Mouse (Mus musculus) thymus, adult 2 months (tissue): ENCODE measurements around the gene Gm37240. TPM values are rescaled to one million over a fixed set of nuclear protein-coding genes. Genes with fewer than 3 reads are reported as not detected.

Experiments used
- DNase-seq: peaks from one replicate; pipeline ENCODE4 v3.0.0; 2021
- H3K27ac ChIP-seq: fragments of 200-500 bp; 2 replicates; pipeline ENCODE4 v1.5.1; 2012; ENCODE audit warnings: low read length, control low read depth; ENCODE audit not compliant: control insufficient read depth, insufficient read depth
- H3K27me3 ChIP-seq: fragments of 200-500 bp; 2 replicates; pipeline ENCODE4 v1.6.1; 2012; ENCODE audit warnings: mild to moderate bottlenecking, low read length, moderate library complexity, mixed read lengths; ENCODE audit not compliant: control insufficient read depth, insufficient read depth
- H3K36me3 ChIP-seq: fragments of 200-500 bp; 2 replicates; pipeline ENCODE4 v1.6.1; 2012; ENCODE audit warnings: mild to moderate bottlenecking, low read length, moderate library complexity; ENCODE audit not compliant: control insufficient read depth, insufficient read depth
- H3K4me1 ChIP-seq: fragments of 200-500 bp; replicated peaks from 2 replicates; pipeline ENCODE4 v1.6.1; 2012; ENCODE audit warnings: low read length; ENCODE audit not compliant: control insufficient read depth, insufficient read depth
- H3K4me3 ChIP-seq: fragments of 200-500 bp; 2 replicates; pipeline ENCODE4 v1.5.1; 2012; ENCODE audit warnings: mild to moderate bottlenecking, low read length, control low read depth, moderate library complexity; ENCODE audit not compliant: control insufficient read depth, insufficient read depth
- CTCF ChIP-seq: fragments of 200-500 bp; IDR thresholded peaks from 2 replicates; pipeline ENCODE4 v1.5.1; 2012; ENCODE audit warnings: mild to moderate bottlenecking, control low read depth, low read length, moderate library complexity, borderline replicate concordance; ENCODE audit not compliant: control insufficient read depth, poor library complexity, insufficient read depth; ENCODE audit errors: extremely low read depth
- POLR2A ChIP-seq: fragments of 200-500 bp; IDR thresholded peaks from 2 replicates; pipeline ENCODE4 v1.6.1; 2012; ENCODE audit warnings: mild to moderate bottlenecking, low read length, control low read depth, moderate library complexity; ENCODE audit not compliant: control insufficient read depth, poor library complexity, insufficient read depth; ENCODE audit errors: extremely low read depth
- WGBS: fragments of 180-500 bp; shearing (Covaris S2); methylation state at CpG from one replicate; pipeline ENCODE4 v1.1.7; 2018; 5-methylcytosine and 5-hydroxymethylcytosine counted together
- polyA plus RNA-seq: library from polyadenylated mRNA; depleted of rRNA; stranded (reverse); fragments of >200 nt; gene quantifications from 2 replicates; pipeline ENCODE4 v1.2.3, GENCODE M21; 2012

Gene Gm37240
- polyA plus RNA-seq, 1 experiment = 7.0 TPM

- 49% methylated on average over 2 of the region's 2 CpGs for WGBS
- H3K4me3 ChIP-seq = no peak overlapping the region
These were observed 951.1 kb downstream of the Gm37240 start for GRCm38 (mm10) chr3:84936252-84936651.

GRCm38 (mm10) chr3:84935729-84936128 lies 951.6 kb downstream of the Gm37240 start:
- H3K27ac ChIP-seq = no peak overlapping the region
- no peak for DNase-seq
- no peaks in the 10 kb centered on the region for H3K4me1 ChIP-seq
- no peak overlapping the region for H3K4me3 ChIP-seq
- H3K27me3 ChIP-seq = no peaks in the 10 kb centered on the region
- WGBS = 96% methylated on average over 1 of the region's 1 CpGs
- H3K36me3 ChIP-seq = no peaks in the 10 kb centered on the region
- TF ChIP-seq CTCF = no peak
- TF ChIP-seq POLR2A = no peak

More at GRCm38 (mm10) chr3:84936252-84936651, 951.1 kb downstream of the Gm37240 start:
- no peaks in the 10 kb centered on the region for H3K36me3 ChIP-seq
- H3K27ac ChIP-seq = no peak overlapping the region
- no peaks in the 10 kb centered on the region for H3K27me3 ChIP-seq
- H3K4me1 ChIP-seq = no peaks in the 10 kb centered on the region
- DNase-seq = no peak
- TF ChIP-seq POLR2A (no peak), CTCF (no peak)

DNA sequence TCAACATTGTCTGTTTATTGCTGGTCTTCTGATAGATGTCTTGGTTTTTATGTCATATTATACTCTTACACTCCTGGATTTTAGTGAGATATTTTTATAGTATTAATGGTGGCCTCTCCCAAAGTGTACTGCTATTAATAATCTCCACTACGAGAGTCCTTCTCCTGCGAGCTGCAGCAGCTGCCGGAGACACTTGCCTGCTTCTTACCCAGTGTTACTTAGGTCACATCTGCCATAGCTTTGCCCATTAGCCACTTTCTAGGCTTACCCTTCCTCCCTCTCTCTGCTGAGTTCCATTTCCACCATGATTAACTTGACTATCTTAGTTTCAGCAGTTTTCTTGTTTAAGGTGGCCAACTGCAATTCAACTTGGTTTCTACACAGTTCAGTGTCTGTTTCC lies 956.6 kb downstream of the Gm37240 start:
- Histone ChIP-seq H3K36me3 (no peaks in the 10 kb centered on the region), H3K27me3 (no peaks in the 10 kb centered on the region), H3K27ac (no peak overlapping the region), H3K4me1 (no peaks in the 10 kb centered on the region), H3K4me3 (no peak overlapping the region)
- WGBS = 97% methylated on average over 3 of the region's 3 CpGs
- TF ChIP-seq CTCF (no peak), POLR2A (no peak)
- no peak for DNase-seq

DNA sequence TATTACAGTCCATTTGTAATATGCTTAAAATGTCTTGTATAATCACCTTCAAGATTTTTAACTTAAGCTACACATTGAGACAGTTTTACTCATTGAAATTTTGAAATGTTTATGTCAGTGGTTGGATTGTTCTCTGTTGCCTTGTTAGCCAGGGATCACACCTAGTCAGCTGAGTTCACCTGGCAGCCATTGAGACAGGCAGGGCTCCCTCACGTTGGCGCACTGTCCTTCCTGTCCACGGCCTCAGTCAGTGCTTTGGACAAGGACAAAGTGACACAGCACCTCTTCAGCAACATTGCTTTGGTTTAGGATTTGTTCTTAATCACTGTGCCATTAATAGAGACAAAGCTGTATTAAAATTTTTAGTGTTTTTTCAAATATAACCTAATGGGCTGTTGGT lies 958.1 kb downstream of the Gm37240 start:
- no peaks in the 10 kb centered on the region for H3K27me3 ChIP-seq
- H3K36me3 ChIP-seq = no peaks in the 10 kb centered on the region
- no peak overlapping the region for H3K27ac ChIP-seq
- 93% methylated on average over 3 of the region's 3 CpGs for WGBS
- no peaks in the 10 kb centered on the region for H3K4me1 ChIP-seq
- no peak overlapping the region for H3K4me3 ChIP-seq
- no peak for DNase-seq
- TF ChIP-seq POLR2A (no peak), CTCF (no peak)

DNA sequence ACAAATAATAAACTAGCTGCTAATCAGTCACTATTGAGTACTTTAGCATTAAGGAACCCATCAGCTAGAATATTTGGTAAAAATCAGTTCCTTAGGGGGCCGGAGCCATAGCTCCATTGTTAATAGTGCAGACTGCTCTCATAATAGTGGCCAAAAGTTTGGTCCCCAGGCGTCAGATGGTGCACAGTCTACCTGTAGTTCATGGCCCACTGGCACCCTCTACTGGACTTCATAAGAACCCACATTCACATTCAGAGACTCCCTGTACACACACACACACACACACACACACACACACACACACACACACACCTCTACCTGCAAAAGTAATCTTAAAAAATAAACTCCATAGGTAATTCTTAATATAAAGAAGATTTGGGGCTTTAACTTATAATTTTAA lies 959.4 kb downstream of the Gm37240 start:
- Histone ChIP-seq H3K27ac (no peak overlapping the region), H3K4me1 (no peaks in the 10 kb centered on the region), H3K36me3 (no peaks in the 10 kb centered on the region), H3K27me3 (no peaks in the 10 kb centered on the region), H3K4me3 (no peak overlapping the region)
- 97% methylated on average over 2 of the region's 2 CpGs for whole genome bisulfite sequencing
- TF ChIP-seq CTCF (no peak), POLR2A (no peak)
- DNase-seq = no peak

DNA sequence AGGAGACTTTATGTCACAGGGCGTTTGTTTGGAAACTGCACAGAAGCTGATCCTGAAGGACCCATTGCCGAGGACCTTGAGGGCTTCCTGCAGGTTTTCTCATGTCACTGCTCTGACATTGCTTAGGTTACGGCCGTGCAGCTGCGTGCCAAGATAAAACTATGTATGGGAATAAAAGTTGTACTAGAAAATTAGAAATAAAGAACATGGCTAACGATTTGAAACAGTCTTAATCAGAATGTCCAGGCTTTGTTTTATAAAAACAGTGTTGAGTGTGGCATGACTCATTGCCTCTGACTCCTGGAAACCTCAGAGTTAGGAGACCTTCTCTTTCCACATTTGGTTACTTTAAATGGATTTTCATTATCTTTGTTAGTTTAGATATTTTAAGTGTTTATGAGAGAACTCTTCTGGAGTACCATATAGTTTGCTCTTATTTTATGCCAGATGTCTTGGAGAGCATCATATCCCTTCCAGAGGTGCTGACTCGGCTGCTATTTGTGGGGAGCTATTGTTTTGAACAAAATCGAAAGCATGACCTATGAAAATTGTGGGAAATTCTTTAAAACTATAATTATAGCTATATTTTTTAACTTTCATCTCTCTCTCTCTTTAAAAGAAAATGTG lies 960.0 kb downstream of the Gm37240 start:
- H3K4me3 ChIP-seq = no peak overlapping the region
- H3K36me3 ChIP-seq = no peaks in the 10 kb centered on the region
- H3K27me3 ChIP-seq = no peaks in the 10 kb centered on the region
- TF ChIP-seq POLR2A (no peak), CTCF (no peak)
- no peaks in the 10 kb centered on the region for H3K4me1 ChIP-seq
- no peak overlapping the region for H3K27ac ChIP-seq
- no peak for DNase-seq
- 94% methylated on average over 8 of the region's 8 CpGs for WGBS

GRCm38 (mm10) chr3:84926140-84926539 lies 961.2 kb downstream of the Gm37240 start:
- H3K27ac ChIP-seq = no peak overlapping the region
- H3K27me3 ChIP-seq = no peaks in the 10 kb centered on the region
- 97% methylated on average over 5 of the region's 5 CpGs for WGBS
- TF ChIP-seq POLR2A = no peak
- no peak for TF ChIP-seq CTCF
- no peak for DNase-seq
- no peaks in the 10 kb centered on the region for H3K4me1 ChIP-seq
- no peak overlapping the region for H3K4me3 ChIP-seq
- H3K36me3 ChIP-seq = no peaks in the 10 kb centered on the region
